Mouse (Mus musculus): ENCODE results near the gene Rtn1.

DNA sequence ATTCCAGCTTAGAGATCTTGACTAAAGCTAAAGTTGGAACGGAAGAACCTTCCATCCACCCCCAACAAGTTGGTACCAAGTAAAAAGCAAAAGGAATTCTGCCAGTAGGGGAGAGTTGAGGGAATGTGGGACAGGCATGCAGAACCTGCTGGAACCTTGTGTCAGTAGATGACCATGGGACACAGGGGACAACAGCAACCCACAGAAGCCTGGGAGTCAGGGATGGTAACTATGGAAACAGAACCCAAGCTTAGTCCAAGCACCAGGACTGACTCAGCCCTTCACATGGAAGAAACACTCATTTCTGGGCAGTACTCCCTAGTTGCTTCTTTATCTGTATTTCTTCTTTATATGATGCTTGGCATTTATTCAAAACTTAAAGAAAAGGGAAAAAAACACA lies 54.6 kb downstream of the Rtn1 start:
- TF ChIP-seq CTCF (IDR thresholded peaks at IDR 0.05; ENCODE audit: extremely low read depth, insufficient read length, insufficient replicate concordance, low read depth, low read length) = no peak
- no peak for TF ChIP-seq POLR2A (IDR thresholded peaks at IDR 0.05; ENCODE audit: low read depth, low read length)

All from small intestine, adult 2 months (tissue).